ENCODE assay signal across 12 mouse cellular contexts in the genomic region with DNA sequence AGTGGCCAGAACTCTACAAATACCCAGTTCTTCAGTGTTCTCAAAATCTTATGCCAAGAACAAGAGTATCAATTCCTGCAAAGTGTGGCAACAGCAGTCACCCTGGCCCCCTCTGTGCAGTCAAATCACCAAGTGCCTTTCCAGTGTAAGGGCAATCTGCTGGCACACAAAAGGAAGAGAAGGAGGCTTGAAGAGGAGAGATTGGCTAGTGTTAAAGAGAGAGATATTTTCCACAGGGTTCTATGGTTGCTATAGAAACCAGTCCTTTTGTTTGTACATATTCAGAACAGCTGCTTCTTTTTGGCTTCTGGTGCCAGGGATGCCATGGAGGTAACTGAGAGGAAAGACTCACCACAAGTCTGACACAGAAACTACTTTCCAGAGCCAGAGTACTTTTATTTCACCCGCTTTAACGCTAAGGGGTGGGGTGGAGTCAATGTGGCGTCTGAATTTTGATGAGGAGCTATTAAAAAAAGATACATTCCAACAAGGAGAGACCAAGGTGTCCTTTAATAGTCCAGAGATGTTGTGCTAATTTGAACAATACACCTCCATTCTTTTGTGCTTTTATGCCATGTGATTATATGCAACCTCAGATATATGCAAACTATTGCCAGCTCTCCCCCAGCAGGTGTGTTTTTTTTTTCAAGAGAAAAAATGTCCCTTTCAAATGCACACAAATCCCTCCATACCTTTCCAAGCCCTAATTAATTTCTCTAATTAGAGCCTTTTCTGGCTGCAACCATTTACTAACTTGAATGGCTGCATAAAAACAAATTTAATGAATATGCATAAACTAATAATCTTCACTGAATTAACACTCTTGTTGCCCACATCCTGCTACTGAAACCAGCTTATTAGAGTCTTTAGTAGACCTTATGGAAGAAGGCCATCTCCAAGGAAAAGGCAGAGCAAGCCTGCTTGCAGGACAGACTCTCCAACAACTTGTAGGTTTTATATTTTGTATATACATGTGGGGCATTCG.
DNase-seq lines count a peak whose midpoint lies in the region; ATAC-seq and TF ChIP-seq lines count a peak whose summit lies in the region.
"Had no signal": no experiment of that assay in that cellular context is flagged by ENCODE, and none has a peak within 500 bp of the region (broad histone marks: within the 10 kb centered on the region; RNA-seq: fewer than 3 reads in every experiment).

No protein-coding gene starts in this region.

- WGBS in embryonic facial prominence, embryonic 14.5 days = 58% methylated on average over 4 of the region's 4 CpGs
- WGBS in hindbrain, embryonic 15.5 days = 44% methylated on average over 4 of the region's 4 CpGs
- 40% methylated on average over 4 of the region's 4 CpGs for WGBS in neural tube, embryonic 14.5 days
- WGBS in lung, postnatal 0 days = 68% methylated on average over 4 of the region's 4 CpGs
- WGBS in limb, embryonic 10.5 days = 83% methylated on average over 4 of the region's 4 CpGs

- no peak overlapping the region for H3K4me3 ChIP-seq in left cerebral cortex, adult 2 months
- H3K4me3 ChIP-seq in embryonic facial prominence, embryonic 14.5 days (ENCODE audit: low read depth, low read length) = no peak overlapping the region
- H3K4me3 ChIP-seq in hindbrain, embryonic 15.5 days = no peak overlapping the region
- H3K4me3 ChIP-seq in neural tube, embryonic 14.5 days (ENCODE audit: low read depth, low read length) = no peak overlapping the region
- no peak overlapping the region for H3K4me3 ChIP-seq in lung, postnatal 0 days (ENCODE audit: low read depth, low read length)
- H3K4me3 ChIP-seq in limb, embryonic 10.5 days = no peak overlapping the region
- H3K4me3 ChIP-seq: liver, embryonic 13.5 days had no signal

- no peak for DNase-seq in left cerebral cortex, adult 2 months (ENCODE audit: extremely low spot score in 1 of 2, low spot score in 2 of 2)
- DNase-seq in left cerebral cortex, adult 11 months (ENCODE audit: low spot score) = no peak
- peak; percentile 41 for DNase-seq in embryonic facial prominence, embryonic 14.5 days (ENCODE audit: low spot score)
- DNase-seq in lung, postnatal 36 days = no peak
- no peak for DNase-seq in lung, postnatal 0 days (ENCODE audit: low spot score)
- no peak for DNase-seq in limb, embryonic 10.5 days (ENCODE audit: low spot score)
- DNase-seq: cerebellum, postnatal 25 days; heart, adult 18-20 months; liver, embryonic 13.5 days had no signal

- intact Hi-C loops in left cerebral cortex, adult 2 months (cut with DNase I) = no loop called here

- TF ChIP-seq CTCF in left cerebral cortex, adult 2 months (IDR thresholded peaks at IDR 0.05) = no peak
- TF ChIP-seq CTCF in lung, postnatal 0 days (IDR thresholded peaks at IDR 0.05) = no peak

- no peak for TF ChIP-seq EP300 in lung, postnatal 0 days (IDR thresholded peaks at IDR 0.05)

- no peak overlapping the region for H3K4me2 ChIP-seq in embryonic facial prominence, embryonic 14.5 days (ENCODE audit: low read depth, low read length)
- no peak overlapping the region; the same call in 1 of the 2 replicates for H3K4me2 ChIP-seq in hindbrain, embryonic 15.5 days
- no peak overlapping the region for H3K4me2 ChIP-seq in neural tube, embryonic 14.5 days (ENCODE audit: low read depth, low read length)
- no peak overlapping the region for H3K4me2 ChIP-seq in lung, postnatal 0 days (replicated peaks; ENCODE audit: low read depth, low read length)
- H3K4me2 ChIP-seq: liver, embryonic 13.5 days had no signal

- peak; percentile 47; the same call in 1 of the 2 replicates for ATAC-seq in embryonic facial prominence, embryonic 14.5 days (ENCODE audit: low read depth)
- ATAC-seq in hindbrain, embryonic 15.5 days (ENCODE audit: low FRiP score, low read depth) = peak; percentile 94
- ATAC-seq in neural tube, embryonic 14.5 days (ENCODE audit: low read depth) = peak; percentile 92
- ATAC-seq in lung, postnatal 0 days = no peak
- ATAC-seq: Patski had no signal

- H3K36me3 ChIP-seq in embryonic facial prominence, embryonic 14.5 days (ENCODE audit: control insufficient read depth, insufficient read depth, low read length) = no peaks in the 10 kb centered on the region
- no peaks in the 10 kb centered on the region for H3K36me3 ChIP-seq in hindbrain, embryonic 15.5 days
- H3K36me3 ChIP-seq in neural tube, embryonic 14.5 days (ENCODE audit: control insufficient read depth, insufficient read depth, low read length) = no peaks in the 10 kb centered on the region
- no peaks in the 10 kb centered on the region for H3K36me3 ChIP-seq in lung, postnatal 0 days (ENCODE audit: insufficient read depth, low read length)
- no peaks in the 10 kb centered on the region for H3K36me3 ChIP-seq in limb, embryonic 10.5 days
- H3K36me3 ChIP-seq: liver, embryonic 13.5 days had no signal

- H3K4me1 ChIP-seq in embryonic facial prominence, embryonic 14.5 days (ENCODE audit: control insufficient read depth, insufficient read depth, low read length) = no peaks in the 10 kb centered on the region
- peaks cover 12% of the 10 kb centered on the region for H3K4me1 ChIP-seq in hindbrain, embryonic 15.5 days (replicated peaks)
- 0 out of 2 replicates have a peak, but pooled peaks cover 4% of the 10 kb centered on the region for H3K4me1 ChIP-seq in neural tube, embryonic 14.5 days (ENCODE audit: control insufficient read depth, insufficient read depth, low read length)
- no peaks in the 10 kb centered on the region for H3K4me1 ChIP-seq in lung, postnatal 0 days (ENCODE audit: insufficient read depth, low read depth, low read length)
- no peaks in the 10 kb centered on the region for H3K4me1 ChIP-seq in limb, embryonic 10.5 days
- H3K4me1 ChIP-seq: liver, embryonic 13.5 days had no signal

- H3K27ac ChIP-seq in left cerebral cortex, adult 2 months = peak overlapping the region; percentile 32; the same call in 1 of the 2 replicates
- no peak overlapping the region for H3K27ac ChIP-seq in embryonic facial prominence, embryonic 14.5 days (replicated peaks; ENCODE audit: low read depth, low read length)
- H3K27ac ChIP-seq in hindbrain, embryonic 15.5 days (replicated peaks) = peak overlapping the region; percentile 35
- peak overlapping the region; percentile 16; the same call in 1 of the 2 replicates for H3K27ac ChIP-seq in neural tube, embryonic 14.5 days (ENCODE audit: low read depth, low read length)
- no peak overlapping the region for H3K27ac ChIP-seq in lung, postnatal 0 days (ENCODE audit: low read length)
- no peak overlapping the region for H3K27ac ChIP-seq in limb, embryonic 10.5 days
- H3K27ac ChIP-seq: liver, embryonic 13.5 days had no signal

- no peak overlapping the region for H3K9ac ChIP-seq in embryonic facial prominence, embryonic 14.5 days (ENCODE audit: low read depth, low read length)
- H3K9ac ChIP-seq in hindbrain, embryonic 15.5 days = no peak overlapping the region
- no peak overlapping the region for H3K9ac ChIP-seq in neural tube, embryonic 14.5 days (replicated peaks; ENCODE audit: low read depth, low read length)
- H3K9ac ChIP-seq in lung, postnatal 0 days (replicated peaks; ENCODE audit: low read depth) = no peak overlapping the region
- H3K9ac ChIP-seq: liver, embryonic 13.5 days had no signal

- H3K27me3 ChIP-seq in embryonic facial prominence, embryonic 14.5 days (replicated peaks; ENCODE audit: control insufficient read depth, insufficient read depth, low read length) = no peaks in the 10 kb centered on the region
- no peaks in the 10 kb centered on the region for H3K27me3 ChIP-seq in hindbrain, embryonic 15.5 days
- H3K27me3 ChIP-seq in neural tube, embryonic 14.5 days (ENCODE audit: control insufficient read depth, insufficient read depth, low read length) = no peaks in the 10 kb centered on the region
- no peaks in the 10 kb centered on the region for H3K27me3 ChIP-seq in lung, postnatal 0 days (replicated peaks; ENCODE audit: insufficient read depth, low read length)
- no peaks in the 10 kb centered on the region for H3K27me3 ChIP-seq in limb, embryonic 10.5 days (ENCODE audit: low read depth, poor library complexity, severe bottlenecking)
- H3K27me3 ChIP-seq: liver, embryonic 13.5 days had no signal

- no peaks in the 10 kb centered on the region for H3K9me3 ChIP-seq in embryonic facial prominence, embryonic 14.5 days (ENCODE audit: control insufficient read depth, low read length)
- H3K9me3 ChIP-seq in hindbrain, embryonic 15.5 days = no peaks in the 10 kb centered on the region
- no peaks in the 10 kb centered on the region for H3K9me3 ChIP-seq in neural tube, embryonic 14.5 days (ENCODE audit: control insufficient read depth, low read length)
- H3K9me3 ChIP-seq in lung, postnatal 0 days (ENCODE audit: low read length) = no peaks in the 10 kb centered on the region
- no peaks in the 10 kb centered on the region for H3K9me3 ChIP-seq in limb, embryonic 10.5 days (replicated peaks)
- H3K9me3 ChIP-seq: liver, embryonic 13.5 days had no signal

Comparison
In these comparisons a context has a peak if more than half of its experiments do, and no peak if none do; other contexts are left out.
1. H3K27ac ChIP-seq: peak in left cerebral cortex, adult 2 months (single experiment), hindbrain, embryonic 15.5 days (single experiment) and neural tube, embryonic 14.5 days (single experiment); none in embryonic facial prominence, embryonic 14.5 days (single experiment), lung, postnatal 0 days (single experiment) and limb, embryonic 10.5 days (single experiment).